Mouse (Mus musculus) MEL (cell line): ENCODE results near the gene Tenm3. TPM values are rescaled to one million over a fixed set of nuclear protein-coding genes. Genes with fewer than 3 reads are reported as not detected.

Source experiments
- DNase-seq: peaks from one replicate; pipeline ENCODE4 v3.0.0; 2011; ENCODE audit warnings: low read depth, low spot score
- H3K27ac ChIP-seq: 2 replicates; pipeline ENCODE4 v1.5.1; 2012; ENCODE audit warnings: low read depth, mild to moderate bottlenecking, control low read depth, low read length, moderate library complexity; ENCODE audit not compliant: control insufficient read depth
- H3K27me3 ChIP-seq, 2 experiments: fragments of 150-350 bp in 1 of 2; sonication (generic) in 1 of 2; 2 replicates each; pipeline ENCODE4 v1.6.1; 2012; ENCODE audit warnings: low read length in 2 of 2, mild to moderate bottlenecking in 2 of 2, improper control_type of control experiment in 1 of 2, moderate library complexity in 1 of 2; ENCODE audit not compliant: insufficient read depth in 2 of 2, control insufficient read depth in 1 of 2
- H3K36me3 ChIP-seq, 2 experiments: 2 replicates each; pipeline ENCODE4 v1.6.1; 2012 to 2014; ENCODE audit warnings: low read length in 2 of 2, improper control_type of control experiment in 1 of 2, inconsistent platforms in 1 of 2, mild to moderate bottlenecking in 1 of 2; ENCODE audit not compliant: insufficient read depth in 2 of 2, control insufficient read depth in 1 of 2
- H3K4me1 ChIP-seq, 2 experiments: fragments of 150-350 bp in 1 of 2; sonication (generic) in 1 of 2; 2 replicates each; pipeline ENCODE4 v1.6.1; 2012; ENCODE audit warnings: low read length in 2 of 2, improper control_type of control experiment in 1 of 2, mild to moderate bottlenecking in 1 of 2; ENCODE audit not compliant: insufficient read depth in 2 of 2, control insufficient read depth in 1 of 2
- H3K4me3 ChIP-seq, 2 experiments: fragments of 150-350 bp in 1 of 2; sonication (generic) in 1 of 2; 2 replicates each; pipeline ENCODE4 v1.5.1; 2012; ENCODE audit warnings: low read depth in 2 of 2, low read length in 2 of 2, mild to moderate bottlenecking in 2 of 2, moderate library complexity in 2 of 2, control low read depth in 1 of 2, improper control_type of control experiment in 1 of 2; ENCODE audit not compliant: control insufficient read depth in 1 of 2, insufficient read depth in 1 of 2
- H3K79me2 ChIP-seq: 2 replicates; pipeline ENCODE4 v1.6.1; 2012; ENCODE audit warnings: mild to moderate bottlenecking, low read length, moderate library complexity; ENCODE audit not compliant: control insufficient read depth, poor library complexity, insufficient read depth
- H3K9ac ChIP-seq: 2 replicates; pipeline ENCODE4 v1.6.1; 2012; ENCODE audit warnings: low read depth, mild to moderate bottlenecking, control low read depth, low read length, moderate library complexity; ENCODE audit not compliant: control insufficient read depth, poor library complexity, severe bottlenecking
- H3K9me3 ChIP-seq: fragments of 150-350 bp; sonication (generic); replicated peaks from 2 replicates; pipeline ENCODE4 v1.6.1; 2012; ENCODE audit warnings: mild to moderate bottlenecking, low read length, improper control_type of control experiment, moderate library complexity; ENCODE audit not compliant: insufficient read depth
- BHLHE40 ChIP-seq: IDR thresholded peaks from 2 replicates; pipeline ENCODE4 v1.6.1; 2012; ENCODE audit warnings: low read depth, mild to moderate bottlenecking, inconsistent platforms, low read length, improper control_type of control experiment, borderline replicate concordance
- CHD1 ChIP-seq: IDR thresholded peaks from 2 replicates; pipeline ENCODE4 v1.6.1; 2012; ENCODE audit warnings: low read depth, mild to moderate bottlenecking, inconsistent platforms, low read length, improper control_type of control experiment
- CHD2 ChIP-seq: IDR thresholded peaks from 2 replicates; pipeline ENCODE4 v1.6.1; 2011; ENCODE audit warnings: low read length, improper control_type of control experiment
- ETS1 ChIP-seq: IDR thresholded peaks from 2 replicates; pipeline ENCODE4 v1.6.1; 2012; ENCODE audit warnings: low read depth, mild to moderate bottlenecking, inconsistent platforms, low read length, improper control_type of control experiment, moderate library complexity
- GABPA ChIP-seq: IDR thresholded peaks from 2 replicates; pipeline ENCODE4 v1.6.1; 2012; ENCODE audit warnings: low read depth, mild to moderate bottlenecking, inconsistent platforms, low read length, improper control_type of control experiment, moderate library complexity
- GATA1 ChIP-seq: IDR thresholded peaks from 2 replicates; pipeline ENCODE4 v1.6.1; 2011; ENCODE audit warnings: low read depth, low read length, improper control_type of control experiment
- HCFC1 ChIP-seq: IDR thresholded peaks from 2 replicates; pipeline ENCODE4 v1.6.1; 2012; ENCODE audit warnings: low read depth, mild to moderate bottlenecking, inconsistent platforms, low read length, improper control_type of control experiment, moderate library complexity
- MAFK ChIP-seq: IDR thresholded peaks from 2 replicates; pipeline ENCODE4 v1.6.1; 2011; ENCODE audit warnings: low read depth, mild to moderate bottlenecking, low read length, improper control_type of control experiment, borderline replicate concordance
- MAX ChIP-seq: IDR thresholded peaks from 2 replicates; pipeline ENCODE4 v1.6.1; 2011; ENCODE audit warnings: low read length, improper control_type of control experiment
- MXI1 ChIP-seq: IDR thresholded peaks from 2 replicates; pipeline ENCODE4 v1.6.1; 2011; ENCODE audit warnings: mild to moderate bottlenecking, low read depth, low read length, improper control_type of control experiment
- MYB ChIP-seq: IDR thresholded peaks from 2 replicates; pipeline ENCODE4 v1.6.1; 2011; ENCODE audit warnings: mild to moderate bottlenecking, low read depth, low read length, improper control_type of control experiment
- NELFE ChIP-seq: IDR thresholded peaks from 2 replicates; pipeline ENCODE4 v1.6.1; 2011; ENCODE audit warnings: low read depth, low read length, improper control_type of control experiment
- POLR2A ChIP-seq, 2 experiments: IDR thresholded peaks; 2 replicates each; pipeline ENCODE4 v1.6.1; 2011 to 2012; ENCODE audit warnings: low read length in 2 of 2, mild to moderate bottlenecking in 2 of 2, control low read depth in 1 of 2, improper control_type of control experiment in 1 of 2, low read depth in 1 of 2, moderate library complexity in 1 of 2; ENCODE audit not compliant: control insufficient read depth in 1 of 2, insufficient read depth in 1 of 2, poor library complexity in 1 of 2
- POLR2AphosphoS2 ChIP-seq: IDR thresholded peaks from 2 replicates; pipeline ENCODE4 v1.6.1; 2011; ENCODE audit warnings: low read length, improper control_type of control experiment
- POLR2AphosphoS5 ChIP-seq: IDR thresholded peaks from 2 replicates; pipeline ENCODE4 v1.6.1; 2012; ENCODE audit warnings: low read depth, borderline replicate concordance, mild to moderate bottlenecking, inconsistent platforms, low read length, moderate library complexity, mixed read lengths
- RAD21 ChIP-seq: IDR thresholded peaks from 2 replicates; pipeline ENCODE4 v1.6.1; 2011; ENCODE audit warnings: mild to moderate bottlenecking, low read depth, low read length, improper control_type of control experiment
- SIN3A ChIP-seq: IDR thresholded peaks from 2 replicates; pipeline ENCODE4 v1.6.1; 2012; ENCODE audit warnings: low read length, improper control_type of control experiment, inconsistent platforms
- TBP ChIP-seq: IDR thresholded peaks from 2 replicates; pipeline ENCODE4 v1.8.0; 2011; ENCODE audit warnings: low read depth, low read length, improper control_type of control experiment
- TCF12 ChIP-seq: IDR thresholded peaks from 2 replicates; pipeline ENCODE4 v1.6.1; 2014; ENCODE audit warnings: low read depth, mild to moderate bottlenecking, inconsistent platforms, low read length, improper control_type of control experiment, moderate library complexity
- USF2 ChIP-seq, 2 experiments: IDR thresholded peaks; 2 replicates each; pipeline ENCODE4 v1.6.1; 2011 to 2012; ENCODE audit warnings: improper control_type of control experiment in 2 of 2, low read length in 2 of 2, borderline replicate concordance in 1 of 2, inconsistent platforms in 1 of 2, low read depth in 1 of 2, mild to moderate bottlenecking in 1 of 2; ENCODE audit not compliant: insufficient read depth in 1 of 2
- ZC3H11A ChIP-seq: IDR thresholded peaks from 2 replicates; pipeline ENCODE4 v1.6.1; 2012; ENCODE audit warnings: low read depth, mild to moderate bottlenecking, inconsistent platforms, low read length, improper control_type of control experiment
- ZKSCAN1 ChIP-seq: IDR thresholded peaks from 2 replicates; pipeline ENCODE4 v1.6.1; 2012; ENCODE audit warnings: low read depth, mild to moderate bottlenecking, inconsistent platforms, low read length, improper control_type of control experiment, moderate library complexity
- ZNF384 ChIP-seq: IDR thresholded peaks from 2 replicates; pipeline ENCODE4 v1.6.1; 2012; ENCODE audit warnings: low read depth, mild to moderate bottlenecking, inconsistent platforms, low read length, improper control_type of control experiment
- polyA plus RNA-seq, 2 experiments: library from polyadenylated mRNA; stranded (reverse) in 1 of 2; unstranded in 1 of 2; fragments of >175 nt in 1 of 2; fragments of >200 nt in 1 of 2; gene quantifications; 2 replicates each; pipeline versions ENCODE4 v1.2.1 to v1.2.4; 2012; ENCODE audit warnings: low replicate concordance in 2 of 2, low read depth in 1 of 2; ENCODE audit not compliant: insufficient read length in 2 of 2, insufficient read depth in 1 of 2, missing spikeins in 1 of 2
- total RNA-seq: library from RNA; depleted of rRNA; stranded (reverse); fragments of 300-350 nt; gene quantifications from 2 replicates; pipeline ENCODE4 v1.2.3, GENCODE M21; 2012

The Tenm3 gene
- total and polyA plus RNA-seq, 3 experiments = not detected

DNA sequence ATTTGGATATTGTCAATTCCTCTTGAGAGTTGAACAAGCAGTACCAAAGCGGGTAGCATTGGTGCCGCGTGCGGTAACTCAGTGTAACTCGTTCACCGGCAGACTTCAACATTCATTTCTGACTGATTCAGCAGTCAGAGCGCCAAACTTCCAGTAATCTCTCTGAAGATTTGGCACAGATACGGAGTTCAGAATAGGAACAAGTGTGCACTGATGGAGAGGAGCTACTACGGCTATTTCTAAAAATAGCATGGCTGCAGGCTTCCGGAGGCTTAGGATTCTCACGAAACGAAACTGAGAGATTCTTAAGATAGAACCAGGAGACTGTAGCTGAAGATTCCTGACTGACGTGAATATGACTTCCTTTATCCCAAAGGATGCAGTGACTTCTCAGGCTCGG lies 332.6 kb downstream of the Tenm3 start:
- H3K9me3 ChIP-seq = no peaks in the 10 kb centered on the region
- H3K27ac ChIP-seq = no peak overlapping the region
- TF ChIP-seq POLR2AphosphoS5 = no peak
- no peak for TF ChIP-seq ZC3H11A
- H3K27me3 ChIP-seq = no peaks in the 10 kb centered on the region
- no peaks in the 10 kb centered on the region for H3K79me2 ChIP-seq
- no peak overlapping the region for H3K4me3 ChIP-seq
- DNase-seq = no peak
- no peak overlapping the region for H3K9ac ChIP-seq
- no peaks in the 10 kb centered on the region for H3K36me3 ChIP-seq
- no peaks in the 10 kb centered on the region for H3K4me1 ChIP-seq

DNA sequence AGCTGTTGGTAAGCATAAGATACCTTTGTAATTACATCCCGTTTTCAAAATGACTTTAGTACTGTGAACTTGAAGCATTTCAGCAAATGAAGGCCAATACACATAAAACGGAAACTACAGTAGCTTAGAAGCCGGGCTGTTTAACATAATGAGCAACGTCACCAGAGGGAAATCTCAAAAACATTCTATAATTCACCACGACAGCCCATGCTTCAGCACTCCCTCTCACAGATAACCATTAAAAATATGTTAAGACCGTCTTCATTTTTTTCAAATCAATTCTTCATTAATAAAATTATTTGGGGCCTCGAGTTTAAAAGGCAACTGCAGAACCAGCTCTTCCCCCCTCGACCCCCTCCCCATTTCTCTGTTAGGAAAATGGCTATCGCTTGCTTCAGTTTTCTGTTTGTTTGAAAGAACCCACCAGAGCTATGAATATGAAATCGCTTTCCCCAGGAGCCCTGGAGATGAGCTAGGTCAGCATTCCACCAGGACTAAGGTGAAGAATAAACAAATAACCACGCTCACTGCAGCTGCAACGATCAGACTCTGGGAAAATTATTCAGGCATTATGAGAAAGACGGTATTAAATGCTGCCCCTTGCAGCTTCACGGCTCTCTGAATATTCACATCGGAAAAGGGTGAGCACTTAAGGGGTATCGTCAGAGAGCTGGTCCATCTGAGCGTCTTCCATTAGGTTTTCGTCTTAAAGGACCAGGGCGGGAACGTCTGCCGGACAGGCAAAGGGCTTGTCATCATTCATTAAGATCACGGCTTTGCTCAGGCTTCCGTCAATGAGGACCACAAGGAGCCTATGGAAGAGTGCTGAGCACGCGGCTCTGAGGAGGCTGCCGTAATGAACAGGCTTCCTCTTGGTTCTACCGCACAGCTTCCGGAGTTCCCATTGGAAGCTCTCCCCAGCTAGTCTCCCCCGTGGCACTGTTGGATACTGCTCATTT lies 334.8 kb downstream of the Tenm3 start:
- no peaks in the 10 kb centered on the region for H3K79me2 ChIP-seq
- no peak overlapping the region for H3K9ac ChIP-seq
- no peaks in the 10 kb centered on the region for H3K9me3 ChIP-seq
- TF ChIP-seq ZNF384 (no peak), USF2 (IDR thresholded peaks at IDR 0.05; ENCODE audit: borderline replicate concordance in 1 of 2, insufficient read depth in 1 of 2, low read depth in 1 of 2, low read length in 2 of 2) (no peak), NELFE (no peak), MAFK (no peak), CHD2 (no peak), SIN3A (no peak), CHD1 (no peak), TCF12 (no peak), MYB (no peak)
- no peaks in the 10 kb centered on the region for H3K27me3 ChIP-seq
- no peaks in the 10 kb centered on the region for H3K4me1 ChIP-seq
- no peaks in the 10 kb centered on the region for H3K36me3 ChIP-seq
- no peak overlapping the region for H3K4me3 ChIP-seq
- no peak overlapping the region for H3K27ac ChIP-seq
- DNase-seq = no peak

DNA sequence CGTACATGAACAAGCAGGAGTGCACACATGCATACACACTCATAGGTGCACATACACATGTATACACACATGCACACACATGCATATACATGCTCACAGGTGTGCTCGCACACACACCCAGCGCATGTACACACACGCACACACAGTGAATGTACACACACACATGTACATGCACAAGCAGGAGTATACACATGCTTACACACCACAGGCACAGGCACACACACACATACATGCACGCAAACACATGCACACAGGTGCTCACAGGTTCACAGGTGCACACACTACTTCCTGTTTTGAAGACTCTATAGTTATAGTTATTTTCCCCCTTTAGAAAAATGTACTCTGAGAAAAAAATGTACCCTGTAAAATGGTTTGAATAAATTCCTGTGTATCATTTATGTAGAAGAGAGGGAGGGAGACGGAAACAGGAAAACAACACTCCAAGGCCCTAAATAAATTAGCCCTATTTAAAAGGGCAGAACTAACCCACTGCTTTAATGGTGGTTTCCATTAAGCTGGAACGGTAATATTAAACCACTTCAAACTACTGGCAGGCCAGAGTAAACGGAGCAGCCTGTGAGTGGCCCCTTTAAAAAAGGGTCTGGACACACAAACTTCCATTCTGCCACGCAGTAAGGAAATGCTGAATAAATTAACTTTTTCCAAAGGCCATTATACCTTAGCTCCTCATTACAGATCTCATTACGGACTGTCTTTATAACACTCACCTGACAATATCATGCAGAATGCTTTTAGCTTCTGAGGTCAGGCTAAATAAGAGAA lies 335.8 kb downstream of the Tenm3 start:
- Histone ChIP-seq H3K36me3 (no peaks in the 10 kb centered on the region), H3K9ac (no peak overlapping the region), H3K79me2 (no peaks in the 10 kb centered on the region), H3K4me3 (no peak overlapping the region), H3K27me3 (no peaks in the 10 kb centered on the region), H3K9me3 (no peaks in the 10 kb centered on the region), H3K27ac (no peak overlapping the region), H3K4me1 (no peaks in the 10 kb centered on the region)
- DNase-seq = no peak
- TF ChIP-seq MXI1 = no peak
- no peak for TF ChIP-seq ETS1
- TF ChIP-seq GABPA = no peak
- TF ChIP-seq MAX = no peak
- no peak for TF ChIP-seq BHLHE40
- TF ChIP-seq TCF12 = no peak
- no peak for TF ChIP-seq POLR2AphosphoS2
- TF ChIP-seq POLR2A (IDR thresholded peaks at IDR 0.05; ENCODE audit: control insufficient read depth in 1 of 2, insufficient read depth in 1 of 2, low read depth in 1 of 2, low read length in 2 of 2, poor library complexity in 1 of 2) = no peak
- no peak for TF ChIP-seq GATA1
- no peak for TF ChIP-seq ZKSCAN1
- TF ChIP-seq NELFE = no peak
- TF ChIP-seq CHD2 = no peak
- no peak for TF ChIP-seq HCFC1
- no peak for TF ChIP-seq RAD21
- no peak for TF ChIP-seq TBP
- TF ChIP-seq MYB = no peak
- TF ChIP-seq USF2 (IDR thresholded peaks at IDR 0.05; ENCODE audit: borderline replicate concordance in 1 of 2, insufficient read depth in 1 of 2, low read depth in 1 of 2, low read length in 2 of 2) = no peak
